Mouse (Mus musculus) stomach, postnatal 0 days (tissue): ENCODE measurements around the gene Tal1.

Experiments
- CTCF ChIP-seq: IDR thresholded peaks from 2 replicates; pipeline ENCODE4 v1.5.1; 2016; ENCODE audit warnings: antibody characterized with exemption, low read depth, mild to moderate bottlenecking, moderate library complexity
- EP300 ChIP-seq: optimal IDR thresholded peaks from 2 replicates; pipeline ENCODE3; 2016; ENCODE audit warnings: antibody characterized with exemption

DNA sequence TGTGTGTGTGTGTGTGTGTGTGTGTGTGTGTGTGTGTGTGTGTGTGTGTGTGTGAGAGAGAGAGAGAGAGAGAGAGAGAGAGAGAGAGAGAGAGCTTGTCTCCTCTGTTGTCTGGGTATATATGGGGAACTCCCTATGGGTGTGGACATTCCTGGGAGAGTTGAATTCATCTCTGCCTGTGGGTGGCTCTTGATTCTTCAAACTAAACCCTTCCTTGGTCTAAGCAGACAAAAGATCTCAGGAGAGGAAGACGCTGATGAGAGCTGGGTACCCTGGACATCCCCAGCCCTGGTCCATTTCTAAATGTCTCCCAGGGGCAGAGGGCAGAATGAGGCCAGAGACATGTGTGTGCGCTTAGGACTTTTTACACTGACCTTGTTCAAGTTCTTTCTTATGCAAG is 37.8 kb downstream of the Tal1 start:
- TF ChIP-seq CTCF (no peak), EP300 (no peak)
